Mouse (Mus musculus) hindbrain, embryonic 15.5 days (tissue): ENCODE measurements at regions not wholly inside any gene's neighbourhood (a gene's known extent, or its start where the extent isn't known, plus 50 kb on each side); places are given as distances from the start of the nearest gene placed in this dataset.

Source experiments
- ATAC-seq: fragments of 200-750 bp; cut with Nextera tagmentation; 2 replicates; pipeline ENCODE4 v1.8.0; 2017; ENCODE audit warnings: low read depth, moderate number of reproducible peaks, moderate TSS enrichment; ENCODE audit not compliant: low FRiP score
- H3K27ac ChIP-seq: fragments of 300-500 bp; sonication (generic); replicated peaks from 2 replicates; pipeline ENCODE4 v1.5.1; 2015; ENCODE audit warnings: mild to moderate bottlenecking, inconsistent platforms
- H3K27me3 ChIP-seq: fragments of 300-500 bp; sonication (generic); 2 replicates; pipeline ENCODE4 v1.6.1; 2015; ENCODE audit warnings: control low read depth, inconsistent platforms
- H3K36me3 ChIP-seq: fragments of 300-500 bp; sonication (generic); 2 replicates; pipeline ENCODE4 v1.6.1; 2015; ENCODE audit warnings: control low read depth, inconsistent platforms
- H3K4me1 ChIP-seq: fragments of 300-500 bp; sonication (generic); replicated peaks from 2 replicates; pipeline ENCODE4 v1.6.1; 2015; ENCODE audit warnings: control low read depth, inconsistent platforms
- H3K4me2 ChIP-seq: fragments of 300-500 bp; sonication (generic); 2 replicates; pipeline ENCODE4 v1.6.1; 2015; ENCODE audit warnings: moderate library complexity, mild to moderate bottlenecking, inconsistent platforms
- H3K4me3 ChIP-seq: fragments of 300-500 bp; sonication (generic); 2 replicates; pipeline ENCODE4 v1.5.1; 2015; ENCODE audit warnings: mild to moderate bottlenecking, inconsistent platforms
- H3K9ac ChIP-seq: fragments of 300-500 bp; sonication (generic); 2 replicates; pipeline ENCODE4 v1.6.1; 2015; ENCODE audit warnings: inconsistent platforms
- H3K9me3 ChIP-seq: fragments of 300-500 bp; sonication (generic); 2 replicates; pipeline ENCODE4 v1.6.1; 2016; ENCODE audit warnings: control low read depth, inconsistent platforms
- WGBS: fragments of 180-500 bp; shearing (Covaris S2); methylation state at CpG from one replicate; pipeline ENCODE4 v1.1.7; 2015; 5-methylcytosine and 5-hydroxymethylcytosine counted together

DNA sequence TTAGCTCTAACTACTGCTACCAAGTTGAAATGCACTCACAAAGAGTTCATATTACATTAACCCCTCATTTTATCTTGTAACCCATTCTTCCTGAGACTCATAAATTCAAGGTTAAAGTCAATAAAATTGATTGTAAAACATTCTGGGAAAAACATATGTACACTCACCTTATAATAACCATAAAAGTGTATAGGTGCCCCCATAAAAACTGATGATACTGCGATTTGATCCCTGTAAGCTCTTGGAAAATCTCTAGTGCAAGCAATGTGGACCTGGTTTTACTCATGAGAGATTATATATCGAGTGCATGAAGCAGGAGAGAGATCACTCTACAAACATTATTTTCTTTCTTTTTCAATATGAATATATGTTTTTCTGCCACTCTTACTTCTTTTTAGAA lies 429.8 kb downstream of the Kctd12 start:
- Histone ChIP-seq H3K36me3 (no peaks in the 10 kb centered on the region), H3K9ac (no peak overlapping the region), H3K4me1 (no peaks in the 10 kb centered on the region), H3K9me3 (no peaks in the 10 kb centered on the region), H3K27ac (no peak overlapping the region), H3K27me3 (no peaks in the 10 kb centered on the region), H3K4me2 (no peak overlapping the region), H3K4me3 (no peak overlapping the region)
- 85% methylated on average over 2 of the region's 2 CpGs for WGBS
- no peak for ATAC-seq

DNA sequence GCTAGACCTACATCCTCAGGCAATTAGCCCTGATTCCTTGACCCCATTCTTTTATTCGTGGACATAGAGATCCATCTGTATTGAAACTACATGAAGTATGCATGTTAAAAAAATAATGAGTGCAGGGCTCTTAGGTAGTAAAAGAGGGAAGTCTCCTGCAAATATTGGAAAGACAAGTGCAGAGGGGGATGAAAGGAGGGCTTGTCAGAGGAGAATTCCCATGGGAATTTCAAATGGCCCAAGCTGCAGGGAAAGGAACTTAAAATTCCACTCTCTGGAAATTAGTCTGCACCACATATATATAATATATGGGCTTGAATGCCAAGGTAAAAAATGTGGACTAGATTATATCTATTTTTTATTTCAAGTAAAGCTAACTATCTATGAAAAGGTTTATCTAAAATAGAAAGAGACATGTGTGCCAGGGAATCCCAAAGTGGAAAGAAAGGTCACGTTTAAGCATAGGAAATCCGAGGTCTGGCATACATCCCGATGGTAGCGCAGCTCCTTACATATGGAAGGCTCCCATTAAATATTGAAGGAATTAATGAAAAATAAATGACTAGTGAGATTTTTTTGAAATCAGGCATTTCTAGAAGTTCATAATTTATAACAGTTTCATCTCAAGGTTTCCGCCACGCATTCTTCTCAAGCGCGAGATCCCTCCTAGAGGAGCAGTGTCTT lies 457.4 kb downstream of the Kctd12 start:
- no peak overlapping the region for H3K4me3 ChIP-seq
- H3K36me3 ChIP-seq = no peaks in the 10 kb centered on the region
- no peak overlapping the region for H3K27ac ChIP-seq
- 81% methylated on average over 9 of the region's 9 CpGs for WGBS
- H3K4me2 ChIP-seq = no peak overlapping the region
- no peaks in the 10 kb centered on the region for H3K4me1 ChIP-seq
- no peaks in the 10 kb centered on the region for H3K27me3 ChIP-seq
- H3K9me3 ChIP-seq = no peaks in the 10 kb centered on the region
- no peak for ATAC-seq
- no peak overlapping the region for H3K9ac ChIP-seq

DNA sequence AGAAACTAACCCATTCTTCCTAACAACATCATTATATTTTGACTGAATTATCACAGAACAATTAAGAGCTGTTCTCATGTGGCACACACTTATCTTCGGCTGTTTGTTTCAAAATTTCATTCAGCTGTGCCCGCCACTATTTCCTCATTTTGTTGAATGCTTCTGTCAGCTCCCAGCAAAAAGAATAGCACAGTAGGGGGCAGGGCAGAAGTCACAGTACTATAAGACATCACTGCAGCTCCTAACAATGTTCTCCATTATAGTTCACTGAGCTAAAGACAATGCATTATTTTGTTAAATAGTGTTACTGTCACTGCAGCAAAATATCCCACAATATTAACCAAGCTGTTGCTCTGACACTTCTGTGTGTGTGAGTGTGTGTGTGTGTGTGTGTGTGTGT lies 465.7 kb downstream of the Kctd12 start:
- no peak for ATAC-seq
- Histone ChIP-seq H3K27ac (no peak overlapping the region), H3K27me3 (no peaks in the 10 kb centered on the region), H3K4me3 (no peak overlapping the region), H3K4me2 (no peak overlapping the region), H3K9me3 (no peaks in the 10 kb centered on the region), H3K4me1 (no peaks in the 10 kb centered on the region; the same call in 1 of the 2 replicates), H3K9ac (no peak overlapping the region), H3K36me3 (no peaks in the 10 kb centered on the region)
- WGBS = 5% methylated on average over 2 of the region's 2 CpGs

DNA sequence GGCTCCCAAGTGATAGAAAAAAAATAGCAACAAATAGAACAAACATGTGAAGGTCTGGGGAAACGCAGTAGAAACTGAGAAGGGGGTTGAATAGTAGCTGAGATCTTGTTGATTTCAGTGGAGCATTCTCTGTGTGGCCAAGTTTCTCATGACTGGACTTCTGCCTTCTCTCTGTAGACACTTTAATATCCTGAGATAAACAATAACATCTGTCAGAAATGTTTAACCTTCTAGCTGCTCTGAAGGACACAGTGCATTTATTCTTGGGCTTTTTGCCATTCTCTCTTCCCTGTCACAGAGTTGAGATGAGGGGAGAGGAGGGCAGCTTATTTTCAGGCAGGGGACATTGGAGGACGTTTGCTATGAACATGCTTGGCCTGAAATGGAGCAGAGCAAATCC lies 467.9 kb downstream of the Kctd12 start:
- WGBS = 52% methylated on average over 2 of the region's 2 CpGs
- no peaks in the 10 kb centered on the region for H3K27me3 ChIP-seq
- H3K9ac ChIP-seq = no peak overlapping the region
- H3K4me1 ChIP-seq = no peaks in the 10 kb centered on the region; the same call in 1 of the 2 replicates
- no peaks in the 10 kb centered on the region for H3K36me3 ChIP-seq
- H3K9me3 ChIP-seq = no peaks in the 10 kb centered on the region
- no peak overlapping the region for H3K4me3 ChIP-seq
- no peak overlapping the region for H3K4me2 ChIP-seq
- ATAC-seq = no peak
- no peak overlapping the region for H3K27ac ChIP-seq

DNA sequence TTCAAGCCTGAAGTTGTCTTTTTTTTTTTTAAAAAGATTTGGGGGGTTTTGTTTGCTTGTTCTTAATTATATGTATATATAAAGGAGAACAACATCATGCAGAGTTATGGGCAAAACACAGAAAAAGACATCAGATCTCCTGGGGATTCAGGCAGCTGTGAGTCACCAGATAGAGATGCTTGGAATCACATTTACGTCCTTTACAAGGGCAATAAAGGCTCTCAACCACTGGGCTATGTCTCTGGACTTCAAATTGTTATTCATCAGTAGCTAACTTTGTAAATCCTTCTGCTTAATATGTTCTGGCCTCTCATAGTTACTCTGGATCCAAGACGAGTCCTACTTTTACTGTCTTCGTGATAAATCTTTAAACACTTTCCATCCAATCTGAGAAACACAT lies 469.8 kb downstream of the Kctd12 start:
- ATAC-seq = no peak
- no peaks in the 10 kb centered on the region; the same call in 1 of the 2 replicates for H3K4me1 ChIP-seq
- H3K27ac ChIP-seq = no peak overlapping the region

DNA sequence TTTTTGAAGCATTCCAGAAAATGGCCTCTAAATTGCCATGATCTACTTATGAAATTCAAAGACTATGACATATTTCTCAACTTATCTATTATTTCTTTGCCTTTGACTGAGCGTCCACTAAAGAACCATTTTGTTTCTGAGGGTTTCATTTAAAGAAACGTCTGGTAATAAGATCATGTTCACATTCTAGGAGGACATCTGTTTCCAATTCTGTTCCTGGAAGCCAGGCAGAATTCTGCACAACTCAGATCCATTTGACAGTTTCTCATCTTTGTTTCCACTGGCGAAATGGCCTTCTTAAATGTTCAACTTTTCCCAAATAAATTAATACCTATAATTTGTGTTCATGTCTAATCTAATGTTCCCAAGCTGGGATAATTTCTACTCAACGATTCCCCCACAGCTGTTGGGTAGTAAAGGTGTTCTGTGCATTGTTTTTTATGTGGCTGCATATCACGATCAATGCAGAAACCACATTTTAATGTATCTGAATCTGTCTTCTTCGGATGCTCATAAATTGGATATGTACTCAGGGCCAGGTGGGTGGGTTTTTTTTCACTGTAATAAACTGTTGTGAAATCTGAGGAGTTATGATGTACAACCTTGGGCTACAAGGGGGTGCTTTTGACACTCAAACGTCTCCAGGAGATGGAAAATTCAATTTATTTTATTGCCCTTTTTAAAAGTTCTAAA lies 470.6 kb downstream of the Kctd12 start:
- Histone ChIP-seq H3K27ac (no peak overlapping the region), H3K9me3 (no peaks in the 10 kb centered on the region), H3K36me3 (no peaks in the 10 kb centered on the region), H3K4me3 (no peak overlapping the region), H3K4me2 (no peak overlapping the region), H3K9ac (no peak overlapping the region), H3K4me1 (no peaks in the 10 kb centered on the region; the same call in 1 of the 2 replicates), H3K27me3 (no peaks in the 10 kb centered on the region)
- ATAC-seq = no peak
- WGBS = 82% methylated on average over 7 of the region's 7 CpGs

More for the DNA sequence above, 469.8 kb downstream of the Kctd12 start:
- WGBS = 75% methylated on average over 3 of the region's 3 CpGs
- Histone ChIP-seq H3K4me3 (no peak overlapping the region), H3K9ac (no peak overlapping the region), H3K9me3 (no peaks in the 10 kb centered on the region), H3K36me3 (no peaks in the 10 kb centered on the region), H3K4me2 (no peak overlapping the region), H3K27me3 (no peaks in the 10 kb centered on the region)

DNA sequence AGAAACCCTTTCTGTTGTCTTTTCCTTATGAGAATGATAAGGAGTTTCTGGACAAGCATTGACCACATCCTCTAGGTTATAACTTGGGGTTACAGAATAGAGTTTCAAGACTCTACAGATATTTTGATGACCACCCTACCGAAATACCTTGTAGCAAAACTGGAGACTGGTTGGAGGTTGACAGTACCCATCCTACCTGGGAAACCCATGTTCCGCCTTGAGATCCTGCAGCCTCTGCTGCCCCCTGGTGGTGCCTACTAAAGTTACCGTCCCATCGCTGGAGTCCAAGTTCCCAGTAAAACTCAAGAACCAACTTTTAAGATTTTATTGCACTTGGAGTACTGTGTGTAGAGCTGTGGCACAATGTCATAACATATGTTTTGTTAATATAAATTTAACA lies 472.1 kb downstream of the Kctd12 start:
- Histone ChIP-seq H3K27ac (no peak overlapping the region), H3K36me3 (no peaks in the 10 kb centered on the region), H3K4me3 (no peak overlapping the region), H3K4me2 (no peak overlapping the region), H3K9me3 (no peaks in the 10 kb centered on the region), H3K9ac (no peak overlapping the region), H3K4me1 (no peaks in the 10 kb centered on the region), H3K27me3 (no peaks in the 10 kb centered on the region)
- no peak for ATAC-seq
- WGBS = 31% methylated on average over 4 of the region's 4 CpGs

DNA sequence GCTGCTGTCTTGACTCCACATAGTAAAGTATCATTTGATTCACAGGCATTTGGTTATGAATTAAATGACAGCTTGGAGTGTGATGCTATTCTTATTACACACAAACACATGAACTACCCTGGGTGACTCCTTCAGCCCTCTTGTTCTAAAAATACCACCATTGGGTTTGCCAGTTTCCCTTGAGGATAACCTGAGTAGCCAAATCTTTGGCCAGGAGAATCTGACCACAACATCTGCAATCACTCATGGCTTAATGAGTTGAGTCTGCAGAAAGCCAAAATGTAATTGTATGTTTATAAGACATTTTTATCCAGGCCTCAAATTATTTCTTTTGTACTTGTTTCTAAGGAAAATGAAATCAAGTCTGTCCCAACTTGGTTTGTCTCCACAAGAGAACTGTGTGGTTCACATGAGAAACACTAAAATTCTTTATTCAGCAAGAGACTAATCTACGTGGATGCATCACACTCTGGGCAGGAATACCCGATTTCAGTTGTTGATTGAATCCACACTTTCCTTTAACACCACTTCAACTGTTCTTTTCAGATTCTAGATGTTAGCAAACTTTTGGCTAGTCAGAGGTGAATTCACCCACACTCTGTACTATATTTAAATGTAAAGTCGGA lies 476.6 kb downstream of the Kctd12 start:
- Histone ChIP-seq H3K36me3 (no peaks in the 10 kb centered on the region), H3K4me2 (no peak overlapping the region), H3K27me3 (no peaks in the 10 kb centered on the region), H3K9ac (no peak overlapping the region), H3K4me1 (no peaks in the 10 kb centered on the region), H3K27ac (no peak overlapping the region), H3K9me3 (no peaks in the 10 kb centered on the region), H3K4me3 (no peak overlapping the region)
- 92% methylated on average over 3 of the region's 3 CpGs for WGBS
- no peak for ATAC-seq

DNA sequence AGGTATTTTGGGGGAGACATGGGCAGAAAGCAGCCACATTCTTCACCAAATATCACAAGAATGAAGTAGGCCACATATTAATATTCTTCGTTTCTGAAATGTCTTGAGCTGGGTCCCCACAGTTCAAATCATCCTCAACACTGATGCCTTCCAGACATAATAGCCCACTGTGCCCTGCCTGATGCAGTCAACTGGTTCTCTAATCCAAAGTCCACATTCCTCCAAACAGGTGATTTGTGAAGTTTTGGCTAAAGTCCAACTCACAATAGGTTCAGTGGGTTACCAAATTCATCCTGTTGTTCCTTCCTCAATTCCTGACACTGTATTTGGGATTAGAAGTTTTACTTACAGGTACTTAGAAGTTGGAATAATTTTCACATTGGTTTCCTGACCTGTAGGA lies 485.3 kb downstream of the Kctd12 start:
- Histone ChIP-seq H3K36me3 (no peaks in the 10 kb centered on the region), H3K9me3 (no peaks in the 10 kb centered on the region), H3K9ac (no peak overlapping the region), H3K4me1 (no peaks in the 10 kb centered on the region), H3K27me3 (no peaks in the 10 kb centered on the region), H3K27ac (no peak overlapping the region), H3K4me3 (no peak overlapping the region), H3K4me2 (no peak overlapping the region)
- no peak for ATAC-seq
- 94% methylated on average over 1 of the region's 1 CpGs for WGBS

DNA sequence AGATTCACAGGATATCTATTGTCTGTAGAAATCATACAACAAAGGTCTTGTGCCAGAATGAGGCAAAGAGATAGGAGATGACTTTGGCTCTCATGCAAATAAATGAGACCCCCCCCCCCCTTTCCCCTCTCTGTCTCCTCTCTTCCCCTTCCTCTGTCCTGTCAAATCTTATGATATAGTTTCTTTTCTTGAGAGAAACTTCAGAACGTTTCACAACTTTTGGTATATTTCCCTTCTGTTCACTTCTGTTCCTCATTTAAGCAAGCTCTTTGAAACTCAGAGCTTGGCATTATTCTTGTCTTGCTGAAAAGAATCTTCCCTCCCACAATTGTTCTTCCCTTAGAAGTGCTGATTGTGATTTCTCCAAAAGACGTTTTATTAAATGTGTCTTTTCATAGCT lies 490.1 kb downstream of the Kctd12 start:
- Histone ChIP-seq H3K36me3 (no peaks in the 10 kb centered on the region), H3K27ac (no peak overlapping the region), H3K9ac (no peak overlapping the region), H3K4me3 (no peak overlapping the region), H3K4me2 (no peak overlapping the region), H3K9me3 (no peaks in the 10 kb centered on the region), H3K27me3 (no peaks in the 10 kb centered on the region), H3K4me1 (no peaks in the 10 kb centered on the region)
- 47% methylated on average over 2 of the region's 2 CpGs for WGBS
- no peak for ATAC-seq

DNA sequence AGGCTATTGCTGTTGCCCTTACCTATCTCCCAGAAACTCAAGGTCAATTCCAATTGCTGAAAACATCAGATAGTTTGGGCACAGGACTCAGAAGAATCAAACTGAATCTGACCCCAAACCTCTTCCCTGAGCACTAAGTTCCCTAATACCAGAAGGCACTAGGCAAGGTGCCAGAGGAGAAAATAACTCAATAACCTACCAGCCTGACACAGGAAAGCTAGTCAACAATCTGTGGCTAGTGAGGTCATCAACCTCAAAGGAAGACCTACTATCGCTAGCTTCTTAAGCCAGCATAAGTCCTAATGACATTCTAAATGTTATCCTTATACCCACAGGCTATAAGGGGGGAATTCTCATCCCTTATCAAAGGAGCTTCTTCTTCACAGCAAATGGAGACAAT lies 491.2 kb downstream of the Kctd12 start:
- ATAC-seq = no peak
- 93% methylated on average over 1 of the region's 1 CpGs for WGBS
- no peaks in the 10 kb centered on the region for H3K9me3 ChIP-seq

DNA sequence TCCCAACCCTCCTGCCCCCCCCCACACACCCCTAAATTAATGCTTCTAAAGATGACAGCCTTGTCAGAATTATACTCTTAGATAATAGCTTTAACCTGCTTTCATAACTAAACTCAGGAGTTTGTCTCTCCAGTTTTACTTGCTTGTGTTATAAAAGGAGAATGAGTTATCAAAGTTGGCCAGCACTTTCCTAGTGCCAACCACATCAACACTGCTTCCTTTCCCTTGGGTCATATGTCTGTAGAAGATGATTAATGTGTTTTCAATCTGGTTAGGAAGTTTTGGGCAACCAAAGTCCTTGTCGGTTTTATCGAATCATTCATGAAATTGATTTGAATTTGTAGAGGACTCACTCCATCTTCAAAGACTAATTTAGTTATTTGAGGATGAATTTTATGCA lies 505.3 kb downstream of the Kctd12 start:
- Histone ChIP-seq H3K27me3 (no peaks in the 10 kb centered on the region), H3K4me3 (no peak overlapping the region)
- no peak for ATAC-seq

More for the DNA sequence above, 491.2 kb downstream of the Kctd12 start:
- Histone ChIP-seq H3K4me2 (no peak overlapping the region), H3K9ac (no peak overlapping the region), H3K4me3 (no peak overlapping the region), H3K36me3 (no peaks in the 10 kb centered on the region), H3K4me1 (no peaks in the 10 kb centered on the region), H3K27ac (no peak overlapping the region), H3K27me3 (no peaks in the 10 kb centered on the region)

More for the DNA sequence above, 505.3 kb downstream of the Kctd12 start:
- H3K9me3 ChIP-seq = no peaks in the 10 kb centered on the region
- H3K27ac ChIP-seq = no peak overlapping the region
- WGBS = 93% methylated on average over 2 of the region's 2 CpGs
- H3K4me1 ChIP-seq = no peaks in the 10 kb centered on the region
- H3K36me3 ChIP-seq = no peaks in the 10 kb centered on the region
- H3K9ac ChIP-seq = no peak overlapping the region
- no peak overlapping the region for H3K4me2 ChIP-seq
